Mouse (Mus musculus) c-Kit-positive CD71-positive TER-119-negative erythroid progenitor cells, embryonic 14.5 days (primary cell): ENCODE data around the gene Paqr9.

Experiments
- DNase-seq: peaks from one replicate; pipeline ENCODE4 v3.0.0-alpha.2; 2013; ENCODE audit warnings: low read depth

Gene Paqr9

DNA sequence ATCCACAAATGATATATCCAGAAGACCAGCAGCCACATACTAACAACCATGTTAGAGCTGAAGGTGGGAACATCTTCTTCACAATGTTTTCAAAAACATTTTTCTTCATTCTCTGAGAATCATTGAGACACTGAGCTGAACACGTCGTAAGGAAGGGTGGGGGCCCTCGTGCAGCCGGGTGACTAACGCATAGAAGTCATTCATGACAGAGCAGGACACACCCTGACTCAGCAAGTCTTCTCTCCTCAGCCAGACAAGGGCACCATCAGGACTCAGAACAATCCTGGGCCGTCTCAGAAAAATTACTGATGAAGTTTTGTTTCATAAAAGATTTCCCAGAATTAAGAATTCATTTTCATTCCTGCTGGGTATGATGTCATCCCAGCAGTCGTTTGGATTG lies 12.8 kb upstream of the Paqr9 start:
- DNase-seq: no peak

DNA sequence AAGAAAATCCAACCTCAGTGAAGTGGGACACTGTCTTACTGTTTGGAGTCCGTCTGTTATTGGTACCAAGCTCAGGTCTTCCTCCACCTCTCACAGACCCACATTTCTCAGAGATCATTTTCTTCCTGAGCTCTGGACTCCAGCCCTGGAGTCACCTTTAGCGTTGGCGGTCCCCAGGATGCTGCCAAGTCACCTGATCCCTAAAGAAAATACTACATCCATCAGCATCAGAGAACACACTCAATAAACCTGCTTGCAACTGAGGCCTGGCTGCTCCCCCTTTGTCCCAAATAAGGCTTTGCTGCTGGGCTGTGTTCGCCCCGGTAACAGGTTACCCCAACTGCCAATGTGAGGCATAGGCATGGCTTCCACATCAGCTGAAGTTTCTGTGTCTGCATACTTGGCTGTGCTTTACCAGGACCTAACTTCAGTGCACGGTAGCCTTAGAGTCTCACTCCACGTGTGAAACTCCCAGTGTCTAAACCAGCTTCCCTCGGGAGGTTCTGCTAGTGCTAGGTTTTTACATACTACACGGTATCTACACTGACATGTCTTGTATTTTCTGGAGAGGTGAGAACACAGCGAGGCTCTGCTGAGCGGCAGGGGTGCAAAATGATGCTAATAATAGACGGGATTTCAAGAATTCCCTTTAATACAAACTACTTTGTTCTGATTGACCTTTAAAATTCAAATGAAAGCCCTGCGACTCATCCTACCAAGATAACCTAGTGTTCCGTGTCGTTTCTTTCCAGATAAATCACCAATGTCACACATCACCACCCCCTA lies 9.6 kb upstream of the Paqr9 start:
- DNase-seq: no peak

DNA sequence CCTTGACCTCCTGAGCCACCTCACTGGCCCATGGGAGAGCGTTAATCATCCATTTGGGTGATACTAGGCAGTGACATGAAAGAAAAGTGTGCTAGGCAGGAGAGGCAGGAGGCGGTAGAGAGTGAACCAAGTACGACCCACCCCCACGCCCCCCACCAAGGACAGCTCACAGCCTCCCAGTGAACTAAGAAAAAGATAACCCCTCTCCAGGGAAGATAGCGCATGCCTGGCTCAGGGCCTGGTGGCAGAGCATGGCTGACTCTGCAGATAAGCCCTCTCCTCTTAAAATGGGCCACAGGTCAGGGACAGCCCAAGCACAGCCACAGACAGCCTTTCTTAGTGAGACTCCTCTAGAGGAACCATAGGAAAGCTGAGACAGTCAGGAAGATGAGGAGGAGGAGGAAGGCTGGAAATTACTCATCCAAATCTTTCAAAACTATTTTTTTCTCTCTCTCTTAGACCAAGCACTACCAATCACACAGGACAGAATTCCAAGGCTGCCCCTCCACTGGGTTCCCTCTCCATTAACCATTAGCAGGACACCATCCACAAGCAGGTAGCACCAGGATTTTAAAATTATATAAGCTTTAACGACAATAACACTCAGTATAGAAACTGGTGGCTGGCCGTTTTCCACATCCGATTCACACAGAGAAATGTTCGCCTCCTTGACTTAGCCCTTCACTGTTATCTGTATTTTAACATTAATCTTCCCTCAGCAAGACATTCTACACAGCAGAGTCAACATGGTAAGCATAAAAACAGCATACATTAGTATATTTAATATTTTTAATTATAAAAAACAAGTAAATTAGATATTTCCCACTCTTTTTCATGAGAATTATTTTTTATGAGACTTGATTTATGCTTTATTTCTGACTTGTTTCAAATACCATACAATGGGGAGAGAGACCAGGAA lies 8.3 kb upstream of the Paqr9 start:
- DNase-seq: no peak

DNA sequence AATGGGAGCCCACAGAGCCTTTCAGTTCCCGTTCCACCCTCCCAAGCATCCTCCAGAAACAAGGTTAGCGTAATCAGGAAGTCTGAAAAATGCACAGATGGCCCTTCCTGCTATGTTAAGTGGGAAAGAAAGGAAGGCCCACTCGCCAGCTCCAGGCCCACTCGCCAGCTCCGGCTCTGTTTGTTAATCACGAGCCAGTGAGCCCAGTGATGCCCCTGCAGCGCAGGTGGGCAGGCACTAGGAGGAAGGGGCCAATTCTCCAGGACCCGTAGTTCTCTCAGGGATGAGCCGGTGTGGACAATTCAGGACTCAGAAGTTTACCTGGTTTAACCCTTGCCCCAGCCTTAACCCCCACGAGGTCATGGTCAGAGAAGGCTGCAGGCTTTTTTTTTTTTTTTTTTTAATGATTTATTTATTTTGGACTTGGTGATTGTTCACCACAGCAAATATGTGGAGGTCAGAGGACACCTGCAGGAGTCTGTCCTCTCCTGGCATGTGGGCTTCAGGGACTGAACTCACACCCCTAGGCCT lies 7.2 kb upstream of the Paqr9 start:
- no peak for DNase-seq

DNA sequence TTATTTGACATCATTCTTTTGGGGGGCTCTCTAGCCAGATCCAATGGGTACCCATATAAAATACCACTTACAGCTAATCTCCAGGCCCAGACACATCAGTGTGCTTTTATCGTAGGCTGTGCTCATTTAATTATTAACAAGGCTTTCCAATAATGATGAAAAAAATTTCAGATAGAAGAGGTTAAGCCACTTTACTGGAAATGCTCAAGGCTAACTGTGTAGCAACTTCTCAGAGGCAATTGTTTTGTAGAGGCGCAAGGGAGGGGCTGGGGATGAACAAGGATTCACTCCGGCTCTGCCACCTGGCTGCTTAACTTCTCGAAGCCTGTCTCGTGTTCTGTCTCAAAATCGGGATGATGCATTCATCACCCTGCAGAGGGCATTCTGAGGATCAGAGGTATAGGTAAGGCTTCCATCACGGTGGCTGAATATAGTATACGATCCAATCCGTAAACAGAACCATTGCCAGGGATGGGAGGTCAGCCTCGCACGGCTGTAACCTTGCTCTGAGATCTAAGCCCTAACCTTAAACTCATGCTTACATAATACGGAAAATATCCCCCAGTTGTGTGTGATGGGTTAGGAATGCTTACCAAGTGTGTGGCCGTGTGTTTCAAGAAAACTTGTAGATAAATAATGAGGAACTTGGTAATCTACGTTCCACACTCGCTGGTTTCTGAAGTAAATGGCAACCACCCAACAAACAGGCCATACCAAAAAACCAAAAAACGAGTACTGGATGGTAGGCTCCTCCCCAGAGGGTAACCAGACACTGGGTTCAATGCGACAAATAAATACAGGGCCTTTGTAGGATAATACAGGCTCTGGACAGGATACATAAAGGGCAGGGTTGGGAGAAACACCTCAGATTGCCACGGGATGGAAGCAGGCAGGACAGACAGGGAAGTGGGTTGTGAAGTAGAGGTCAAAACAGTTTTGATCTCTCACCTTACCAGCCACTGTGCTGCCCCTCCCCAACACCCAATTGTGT lies 4.9 kb upstream of the Paqr9 start:
- no peak for DNase-seq

DNA sequence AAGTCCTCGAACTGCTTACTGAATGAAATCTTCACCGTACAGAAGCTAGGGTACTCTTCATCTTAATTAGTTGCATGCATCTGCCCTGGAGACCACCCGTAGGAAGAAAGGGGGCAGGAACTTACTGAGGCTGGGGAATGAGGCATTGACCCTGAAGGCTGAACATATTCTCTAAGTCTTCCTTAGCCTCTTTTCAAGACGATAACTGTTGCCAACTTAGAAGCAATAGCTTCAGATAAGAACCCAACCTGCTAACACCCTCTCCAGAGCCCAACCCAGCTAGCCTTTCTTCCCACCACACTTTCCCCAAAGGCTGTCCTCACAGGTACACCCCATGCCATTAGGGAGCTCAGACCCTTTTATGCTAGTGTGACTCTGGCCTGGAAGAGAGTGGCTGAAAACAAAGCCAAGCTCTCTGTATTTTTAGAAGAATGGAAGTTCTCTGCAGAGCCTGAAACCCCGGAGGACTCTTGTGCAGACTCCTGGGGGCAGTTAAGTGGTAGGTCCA lies 4.2 kb upstream of the Paqr9 start:
- no peak for DNase-seq

DNA sequence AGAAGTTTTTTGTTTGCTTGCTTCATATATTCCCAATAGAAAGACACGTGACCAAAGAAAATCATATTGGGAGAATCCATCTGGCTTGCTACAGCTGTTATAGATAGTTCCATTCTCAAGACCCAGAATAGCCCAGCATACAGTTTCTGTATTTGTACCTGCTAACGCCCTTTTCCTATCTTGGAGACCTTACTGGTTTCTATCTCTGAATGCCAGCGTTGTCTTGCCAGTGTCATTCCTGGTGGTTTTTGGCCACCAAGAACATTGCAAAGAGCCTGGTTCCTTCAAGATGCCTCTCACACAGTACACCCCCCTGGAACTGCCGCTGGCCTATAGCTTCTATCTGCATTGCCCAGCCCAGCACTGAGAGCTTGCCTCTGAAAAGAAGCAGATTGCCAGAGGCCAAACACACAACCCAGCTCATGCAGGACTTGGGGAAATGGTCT lies 3.4 kb upstream of the Paqr9 start:
- DNase-seq: no peak

DNA sequence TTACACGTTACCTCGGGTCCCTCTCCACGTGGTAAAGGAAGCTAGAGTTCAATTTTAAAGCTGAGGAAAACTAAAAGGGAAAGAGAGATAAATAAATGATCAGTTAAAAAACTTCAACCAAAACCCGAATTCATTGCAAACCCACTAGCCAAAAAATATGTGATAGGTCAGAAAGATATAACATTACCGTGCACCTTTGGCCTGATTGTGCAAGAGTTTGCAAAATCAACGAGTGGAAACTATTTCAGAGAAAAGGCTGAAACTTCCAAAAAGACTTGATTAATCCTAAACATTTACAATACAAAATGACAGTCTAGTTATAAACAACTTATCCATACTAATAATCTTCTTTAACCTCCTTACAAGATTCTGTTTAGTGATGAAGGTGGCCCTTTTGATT lies 1.7 kb upstream of the Paqr9 start:
- DNase-seq: no peak

DNA sequence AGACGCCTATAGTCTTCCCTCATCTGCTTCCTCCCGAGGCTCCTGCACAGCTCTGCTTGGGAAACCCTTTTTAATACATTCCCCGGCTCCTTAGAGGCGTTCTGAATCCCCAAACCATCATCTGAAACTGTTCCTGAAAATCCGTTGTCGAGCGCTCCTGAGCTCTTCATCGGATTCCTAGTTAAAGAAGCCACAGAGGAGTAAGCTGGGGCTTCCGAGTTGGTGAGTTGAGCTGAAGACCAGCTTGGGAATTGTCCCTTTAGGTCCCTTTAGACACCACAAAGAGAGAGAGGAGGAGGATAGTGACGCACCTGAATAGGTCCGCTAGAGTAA lies 765 bp upstream of the Paqr9 start:
- DNase-seq: no peak

DNA sequence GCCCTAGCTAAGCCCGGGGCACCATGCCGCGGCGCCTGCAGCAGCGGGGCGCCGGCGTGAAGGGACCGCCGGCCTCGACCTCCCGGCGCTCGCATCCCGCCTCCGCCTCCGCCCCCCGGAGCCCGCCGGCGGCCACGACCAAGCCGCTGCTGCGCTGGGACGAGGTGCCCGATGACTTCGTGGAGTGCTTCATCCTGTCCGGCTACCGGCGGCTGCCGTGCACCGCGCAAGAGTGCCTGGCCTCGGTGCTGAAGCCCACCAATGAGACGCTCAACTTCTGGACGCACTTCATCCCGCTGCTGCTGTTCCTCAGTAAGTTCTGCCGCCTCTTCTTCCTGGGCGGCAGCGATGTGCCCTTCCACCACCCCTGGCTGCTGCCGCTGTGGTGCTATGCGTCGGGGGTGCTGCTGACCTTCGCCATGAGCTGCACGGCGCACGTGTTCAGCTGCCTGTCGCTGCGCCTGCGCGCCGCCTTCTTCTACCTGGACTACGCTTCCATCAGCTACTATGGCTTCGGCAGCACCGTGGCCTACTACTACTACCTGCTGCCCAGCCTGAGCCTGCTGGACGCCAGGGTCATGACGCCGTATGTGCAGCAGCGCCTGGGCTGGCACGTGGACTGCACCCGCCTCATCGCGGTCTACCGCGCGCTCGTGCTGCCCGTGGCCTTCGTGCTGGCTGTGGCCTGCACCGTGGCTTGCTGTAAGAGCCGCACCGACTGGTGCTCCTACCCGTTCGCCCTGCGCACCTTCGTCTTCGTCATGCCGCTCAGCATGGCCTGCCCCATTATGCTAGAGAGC lies 679 bp downstream of the Paqr9 start:
- no peak for DNase-seq

DNA sequence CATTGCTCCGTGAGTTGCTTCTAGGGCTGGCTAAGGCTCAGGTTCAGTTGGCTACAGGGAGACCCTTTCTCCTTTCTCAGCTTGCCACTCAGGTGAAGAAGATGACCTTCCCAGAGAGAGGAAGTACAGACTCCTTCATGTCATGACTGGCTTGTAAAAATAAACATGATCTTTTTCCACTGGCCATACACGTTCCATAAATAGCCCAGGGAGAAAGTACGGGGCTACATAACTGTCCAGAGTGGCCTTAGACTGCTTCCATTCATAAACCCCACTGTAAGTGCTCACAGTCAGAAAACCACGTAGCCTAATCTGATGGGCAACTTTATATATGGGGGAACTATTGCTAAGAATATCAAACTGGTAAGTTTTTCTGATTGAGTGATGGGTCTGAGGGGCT lies 4.6 kb downstream of the Paqr9 start:
- no peak for DNase-seq

DNA sequence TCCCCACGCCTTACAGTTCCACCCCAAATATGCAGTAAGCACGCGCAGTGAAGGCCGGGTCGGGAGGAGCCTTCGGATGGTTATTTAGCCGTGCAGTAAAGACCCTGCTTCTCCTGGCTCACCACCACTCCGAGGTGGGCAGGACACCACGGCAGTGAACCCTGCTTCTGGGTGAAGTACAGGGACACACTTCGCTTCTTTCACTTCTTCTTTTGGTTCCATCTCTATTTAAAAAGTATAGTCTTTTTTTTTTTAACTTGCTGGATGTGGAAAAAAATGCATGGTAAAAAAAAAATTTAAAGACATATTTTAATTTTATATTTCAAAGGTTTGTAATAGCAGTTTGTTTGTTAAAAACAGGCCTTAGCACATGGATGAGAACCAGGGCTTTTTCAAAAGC lies 6.9 kb downstream of the Paqr9 start:
- DNase-seq: no peak

DNA sequence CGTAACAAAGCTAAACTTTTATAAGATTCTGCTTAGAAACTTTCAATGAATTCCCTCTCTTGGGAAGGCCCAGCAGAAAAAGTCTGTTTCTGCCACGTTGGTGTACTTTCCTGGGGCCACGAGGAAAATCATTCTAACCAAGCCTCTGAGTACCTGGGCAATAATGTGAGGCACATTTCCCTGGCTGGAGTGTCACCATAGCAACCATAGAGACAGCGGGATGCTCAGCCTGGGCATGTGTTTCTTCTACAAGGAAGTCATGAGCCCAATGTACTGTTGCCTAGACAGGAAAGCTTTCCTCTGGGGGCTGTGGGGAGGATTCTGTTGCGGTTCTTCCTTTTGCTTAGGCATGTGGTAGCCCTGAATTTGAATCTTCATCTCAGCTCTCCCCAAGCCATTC lies 7.5 kb downstream of the Paqr9 start:
- DNase-seq: no peak

DNA sequence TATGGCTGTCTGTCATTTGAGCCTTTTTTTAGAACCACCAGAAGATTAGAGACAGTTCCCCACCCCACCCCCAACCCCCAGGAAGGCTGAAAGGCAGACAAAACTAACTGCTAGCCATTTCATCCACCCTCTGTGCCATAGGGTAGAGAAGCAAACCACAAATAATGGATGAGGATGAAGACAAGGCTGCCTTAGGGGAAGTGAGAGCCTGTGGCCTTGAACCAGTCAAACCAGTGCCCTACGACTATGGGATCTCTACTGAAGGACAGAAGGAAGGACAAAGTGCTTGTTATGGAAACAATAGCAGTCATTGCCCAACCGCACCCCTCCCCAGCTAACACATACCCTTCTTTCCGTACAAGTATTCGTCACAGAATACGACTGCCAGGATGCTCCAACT lies 9.8 kb downstream of the Paqr9 start:
- DNase-seq: no peak

DNA sequence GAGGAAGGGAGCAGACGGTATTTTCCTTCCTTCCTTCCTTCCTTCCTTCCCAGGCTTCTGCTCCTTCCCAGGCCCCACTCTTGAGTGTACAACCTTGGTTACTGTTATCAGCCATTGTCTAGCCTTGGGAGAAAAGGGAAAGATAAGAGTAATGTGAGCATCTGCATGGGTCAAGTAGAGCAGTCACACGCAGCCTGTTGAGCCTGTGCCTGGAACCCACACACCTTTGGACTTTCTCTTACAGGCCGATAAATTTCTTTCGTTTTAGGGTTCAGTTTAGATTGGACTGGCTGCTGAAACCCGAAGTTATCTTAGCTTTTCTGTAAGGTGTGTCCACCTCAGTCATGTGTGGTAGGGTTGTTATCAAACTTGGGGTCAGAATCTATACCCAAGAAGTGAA lies 10.5 kb downstream of the Paqr9 start:
- DNase-seq: no peak

DNA sequence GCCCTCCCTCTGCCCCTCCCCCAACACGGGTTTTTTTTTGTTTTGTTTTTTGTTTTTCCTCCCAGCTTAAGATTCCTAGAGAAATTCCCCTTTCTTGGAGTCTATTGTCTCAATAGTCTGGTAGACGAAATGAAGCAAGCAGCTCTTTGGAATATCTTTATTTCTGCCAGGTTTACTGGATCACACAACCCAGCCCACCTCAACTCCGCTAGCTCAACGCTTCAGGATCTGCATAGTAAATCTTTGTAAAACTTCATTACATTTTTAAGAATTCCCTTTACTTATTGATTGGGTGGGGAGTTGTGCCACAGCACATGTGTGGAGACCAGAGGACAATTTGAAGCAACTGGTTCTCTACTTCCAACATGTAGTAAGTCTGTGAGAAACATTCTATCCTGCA lies 11.1 kb downstream of the Paqr9 start:
- DNase-seq: no peak

DNA sequence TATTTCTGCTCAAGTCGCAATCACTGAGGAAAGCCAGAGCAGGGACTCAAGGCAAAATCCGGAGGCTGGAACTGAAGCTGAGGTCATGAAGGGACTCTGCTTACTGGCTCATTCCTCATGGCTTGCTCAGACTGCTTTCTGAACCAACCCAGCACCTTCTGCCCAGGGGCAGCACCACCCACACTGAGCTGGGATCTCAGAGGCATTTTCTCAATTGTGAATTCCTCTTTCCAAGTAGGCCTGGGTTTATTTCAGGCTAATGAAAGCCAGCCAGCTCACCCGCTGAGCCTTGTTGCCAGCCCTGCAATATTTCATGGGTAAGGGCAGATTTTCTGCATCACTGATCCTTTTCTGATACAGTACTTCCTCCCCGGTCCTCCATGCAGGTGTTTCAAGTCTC lies 12.0 kb downstream of the Paqr9 start:
- DNase-seq: no peak

DNA sequence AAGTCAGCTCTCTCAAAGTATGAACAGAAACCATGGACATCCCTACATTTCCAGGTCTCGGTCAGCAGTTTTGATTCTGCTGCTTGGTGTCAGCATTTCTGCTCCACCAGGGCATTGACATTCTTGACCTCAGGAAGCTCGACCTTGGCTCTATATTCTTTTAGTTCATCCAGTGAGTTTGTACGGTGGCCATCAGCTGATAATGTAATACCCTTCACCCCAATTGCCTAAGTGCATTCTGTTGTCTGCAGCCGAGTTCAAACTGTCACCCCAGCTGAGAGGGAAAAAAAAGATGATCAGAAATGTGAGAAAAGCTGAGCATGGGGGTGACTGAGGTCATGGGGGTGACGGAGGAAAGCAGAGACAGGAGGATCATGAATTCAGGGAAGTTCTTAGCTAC lies 13.1 kb downstream of the Paqr9 start:
- no peak for DNase-seq

DNA sequence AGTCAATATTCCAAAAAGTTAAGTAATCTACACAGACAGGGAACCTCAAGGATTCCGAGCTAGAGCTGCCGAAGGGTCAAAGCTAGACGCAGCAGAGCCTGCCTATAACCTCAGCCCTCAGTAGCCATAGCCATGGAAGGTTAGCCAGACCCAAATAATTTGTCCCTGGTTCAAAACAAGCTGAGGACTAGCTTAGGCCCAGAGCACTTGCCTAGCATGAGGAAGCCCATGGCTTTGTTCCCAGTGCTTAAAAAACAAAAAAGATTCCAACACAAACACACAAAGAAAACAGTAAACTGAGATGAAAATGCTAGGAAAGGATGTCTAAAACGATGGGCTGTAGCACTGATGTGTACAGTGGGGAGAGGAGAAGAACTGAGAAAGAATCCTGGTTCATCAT lies 14.7 kb downstream of the Paqr9 start:
- no peak for DNase-seq

DNA sequence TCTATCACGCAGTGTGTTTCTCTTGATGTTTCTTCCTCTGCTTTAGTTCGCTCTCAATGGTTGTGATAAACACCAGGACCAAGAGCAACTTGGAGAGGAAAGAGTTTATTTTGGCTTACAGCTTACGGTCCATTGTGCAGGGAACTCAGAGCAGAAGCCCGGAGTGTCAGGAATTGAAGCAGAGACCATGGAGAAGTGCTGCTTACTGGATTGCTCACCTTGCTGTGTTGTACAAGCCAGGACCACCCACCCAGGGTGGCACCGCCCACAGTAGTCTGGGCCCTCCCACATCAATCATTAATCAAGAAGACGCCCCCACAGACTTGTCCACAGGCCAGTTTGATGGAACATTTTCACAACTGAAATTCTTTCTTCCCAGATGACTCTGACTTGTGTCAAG lies 18.0 kb downstream of the Paqr9 start:
- no peak for DNase-seq

DNA sequence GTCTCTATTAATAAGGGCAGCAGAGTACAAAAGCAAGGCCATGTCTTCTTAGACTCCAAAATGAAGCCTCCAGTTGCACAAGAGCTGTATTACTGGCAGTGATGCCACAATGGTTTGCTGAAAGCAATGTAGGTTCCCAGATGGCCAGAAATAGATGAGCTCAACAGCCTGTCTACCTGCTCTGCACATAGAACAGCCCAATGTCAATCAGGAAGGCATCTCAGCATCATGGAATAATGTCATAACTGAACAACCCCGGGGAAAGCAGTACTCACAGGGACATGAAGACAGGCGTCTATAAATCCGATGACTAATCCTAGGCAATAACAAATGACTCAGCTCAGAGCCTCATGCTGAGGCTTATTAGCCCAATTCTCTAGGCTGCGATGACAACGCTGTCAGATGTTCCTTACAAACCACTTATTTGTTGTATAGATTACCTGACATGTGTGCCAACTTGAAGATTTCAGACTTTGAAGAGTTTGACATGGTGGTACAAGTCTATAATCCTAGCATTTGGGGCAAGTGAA lies 19.0 kb downstream of the Paqr9 start:
- DNase-seq: no peak
